Mouse (Mus musculus): ENCODE data around the gene Atp8a1. TPM values are rescaled to one million over a fixed set of nuclear protein-coding genes. Genes with fewer than 3 reads are reported as not detected.

Gene Atp8a1
- polyA plus RNA-seq, 1 experiment: 20.6 TPM

DNA sequence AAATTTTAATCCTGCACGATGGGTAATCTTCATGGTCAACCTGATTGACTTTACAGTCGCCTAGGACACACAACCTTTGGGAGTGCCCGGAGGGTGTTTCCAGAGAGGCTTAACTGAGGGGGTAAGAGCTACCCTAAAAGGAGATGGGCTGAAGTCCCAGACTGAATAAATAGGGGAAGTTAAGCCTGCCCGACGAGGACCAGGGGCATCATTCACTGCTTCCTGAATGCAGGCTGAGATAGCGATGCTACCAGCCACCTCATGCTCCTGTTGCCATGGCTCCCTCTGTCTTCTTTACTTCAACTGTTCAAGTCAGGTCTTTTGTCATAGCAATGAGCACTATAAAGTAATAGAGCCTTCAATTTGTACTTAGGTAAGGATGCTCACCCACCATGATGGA, 177.1 kb downstream of the Atp8a1 start:
- H3K36me3 ChIP-seq (ENCODE audit: control insufficient read depth, insufficient read depth, low read length, poor library complexity, severe bottlenecking): no peaks in the 10 kb centered on the region
- no peaks in the 10 kb centered on the region for H3K4me1 ChIP-seq (ENCODE audit: control insufficient read depth, insufficient read depth, low read length)
- H3K9me3 ChIP-seq (replicated peaks; ENCODE audit: control insufficient read depth, insufficient read depth, low read length, poor library complexity, severe bottlenecking): peaks cover 2% of the 10 kb centered on the region; the same call in 1 of the 2 replicates
- H3K9ac ChIP-seq (ENCODE audit: low read depth, poor library complexity, severe bottlenecking): no peak overlapping the region
- no peak for TF ChIP-seq CTCF (IDR thresholded peaks at IDR 0.05; ENCODE audit: low read depth, low read length)
- H3K27me3 ChIP-seq (ENCODE audit: control insufficient read depth, insufficient read depth, low read length, poor library complexity, severe bottlenecking): no peaks in the 10 kb centered on the region
- no peak overlapping the region for H3K27ac ChIP-seq (ENCODE audit: insufficient read depth, low read length)
- H3K4me3 ChIP-seq (ENCODE audit: low read depth, low read length): no peak overlapping the region

DNA sequence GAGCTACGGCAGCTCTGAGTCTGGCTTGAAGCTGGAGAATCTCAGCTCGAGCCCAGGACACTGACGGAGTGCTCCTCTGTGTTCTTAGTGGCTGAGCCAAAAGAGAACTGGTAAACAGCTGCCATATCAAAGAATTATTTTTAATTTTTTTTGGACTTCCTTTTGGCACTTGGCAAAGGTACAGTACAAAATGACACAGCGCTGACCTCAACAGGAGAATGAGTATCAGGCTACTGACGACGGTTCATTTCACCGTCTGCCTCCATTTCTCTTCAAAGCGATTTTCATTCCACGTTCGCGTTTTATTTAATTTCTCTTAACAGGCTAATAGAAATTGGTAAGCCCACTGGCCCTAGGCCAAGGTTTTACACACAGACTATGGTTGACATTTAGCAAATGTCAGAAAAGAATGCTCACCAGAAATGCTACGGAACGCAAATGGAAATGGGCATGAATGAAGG, 177.8 kb downstream of the Atp8a1 start:
- Histone ChIP-seq H3K9ac (ENCODE audit: low read depth, poor library complexity, severe bottlenecking) (no peak overlapping the region), H3K27me3 (ENCODE audit: control insufficient read depth, insufficient read depth, low read length, poor library complexity, severe bottlenecking) (no peaks in the 10 kb centered on the region), H3K9me3 (replicated peaks; ENCODE audit: control insufficient read depth, insufficient read depth, low read length, poor library complexity, severe bottlenecking) (no peaks in the 10 kb centered on the region), H3K4me1 (ENCODE audit: control insufficient read depth, insufficient read depth, low read length) (no peaks in the 10 kb centered on the region), H3K27ac (ENCODE audit: insufficient read depth, low read length) (no peak overlapping the region), H3K36me3 (ENCODE audit: control insufficient read depth, insufficient read depth, low read length, poor library complexity, severe bottlenecking) (no peaks in the 10 kb centered on the region), H3K4me3 (ENCODE audit: low read depth, low read length) (no peak overlapping the region)
- TF ChIP-seq EP300 (IDR thresholded peaks at IDR 0.05; ENCODE audit: insufficient read depth, low read depth, low read length) (no peak), POLR2A (IDR thresholded peaks at IDR 0.05; ENCODE audit: insufficient read depth, low read length) (no peak), CTCF (IDR thresholded peaks at IDR 0.05; ENCODE audit: low read depth, low read length) (no peak)

DNA sequence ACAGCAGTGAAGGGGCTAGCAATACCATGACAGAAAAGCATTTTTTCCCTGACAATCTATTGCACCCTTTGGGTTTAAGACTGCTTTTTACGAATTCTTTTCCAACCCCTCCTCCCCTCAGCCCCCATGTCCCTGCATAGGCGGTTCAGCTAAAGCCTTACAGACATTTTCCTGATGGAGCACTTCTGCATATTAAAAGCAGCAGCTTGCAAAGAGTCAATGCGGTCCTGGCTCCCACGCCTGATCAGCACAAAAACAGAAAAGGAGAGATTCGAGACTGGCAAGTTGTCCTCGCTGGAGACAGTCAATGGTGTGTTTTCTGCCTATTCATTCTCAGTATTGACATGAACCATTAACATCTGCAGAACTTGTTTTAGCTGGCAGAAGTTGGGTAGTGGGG, 184.5 kb downstream of the Atp8a1 start:
- Histone ChIP-seq H3K36me3 (ENCODE audit: control insufficient read depth, insufficient read depth, low read length, poor library complexity, severe bottlenecking) (no peaks in the 10 kb centered on the region), H3K4me1 (ENCODE audit: control insufficient read depth, insufficient read depth, low read length) (no peaks in the 10 kb centered on the region), H3K9ac (ENCODE audit: low read depth, poor library complexity, severe bottlenecking) (no peak overlapping the region), H3K27ac (ENCODE audit: insufficient read depth, low read length) (no peak overlapping the region), H3K27me3 (ENCODE audit: control insufficient read depth, insufficient read depth, low read length, poor library complexity, severe bottlenecking) (no peaks in the 10 kb centered on the region), H3K9me3 (replicated peaks; ENCODE audit: control insufficient read depth, insufficient read depth, low read length, poor library complexity, severe bottlenecking) (no peaks in the 10 kb centered on the region), H3K4me3 (ENCODE audit: low read depth, low read length) (no peak overlapping the region)
- TF ChIP-seq POLR2A (IDR thresholded peaks at IDR 0.05; ENCODE audit: insufficient read depth, low read length): no peak
- no peak for TF ChIP-seq CTCF (IDR thresholded peaks at IDR 0.05; ENCODE audit: low read depth, low read length)
- TF ChIP-seq EP300 (IDR thresholded peaks at IDR 0.05; ENCODE audit: insufficient read depth, low read depth, low read length): no peak

DNA sequence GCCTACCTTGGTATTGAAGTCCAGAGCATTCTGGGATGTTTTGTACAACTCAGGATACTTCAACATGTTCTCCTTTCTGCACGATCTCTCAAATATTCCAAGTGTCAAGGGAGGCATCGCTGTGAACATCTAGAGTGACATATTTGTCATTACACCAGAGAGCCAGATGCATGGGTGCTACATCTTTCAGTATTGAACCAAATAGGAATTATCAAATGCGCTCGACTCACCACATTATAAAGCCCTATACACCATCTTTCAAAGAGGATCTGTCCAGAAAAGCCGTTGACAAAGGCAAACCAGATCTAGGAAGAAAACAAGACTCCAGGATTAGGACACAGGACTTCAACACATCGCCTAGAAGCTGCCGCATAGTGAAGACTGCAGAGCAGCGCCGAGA, 187.4 kb downstream of the Atp8a1 start:
- Histone ChIP-seq H3K27ac (ENCODE audit: insufficient read depth, low read length) (no peak overlapping the region), H3K4me1 (ENCODE audit: control insufficient read depth, insufficient read depth, low read length) (no peaks in the 10 kb centered on the region), H3K9me3 (replicated peaks; ENCODE audit: control insufficient read depth, insufficient read depth, low read length, poor library complexity, severe bottlenecking) (no peaks in the 10 kb centered on the region), H3K4me3 (ENCODE audit: low read depth, low read length) (no peak overlapping the region), H3K27me3 (ENCODE audit: control insufficient read depth, insufficient read depth, low read length, poor library complexity, severe bottlenecking) (no peaks in the 10 kb centered on the region), H3K9ac (ENCODE audit: low read depth, poor library complexity, severe bottlenecking) (no peak overlapping the region), H3K36me3 (ENCODE audit: control insufficient read depth, insufficient read depth, low read length, poor library complexity, severe bottlenecking) (no peaks in the 10 kb centered on the region)
- TF ChIP-seq CTCF (IDR thresholded peaks at IDR 0.05; ENCODE audit: low read depth, low read length) (no peak), EP300 (IDR thresholded peaks at IDR 0.05; ENCODE audit: insufficient read depth, low read depth, low read length) (no peak), POLR2A (IDR thresholded peaks at IDR 0.05; ENCODE audit: insufficient read depth, low read length) (no peak)

DNA sequence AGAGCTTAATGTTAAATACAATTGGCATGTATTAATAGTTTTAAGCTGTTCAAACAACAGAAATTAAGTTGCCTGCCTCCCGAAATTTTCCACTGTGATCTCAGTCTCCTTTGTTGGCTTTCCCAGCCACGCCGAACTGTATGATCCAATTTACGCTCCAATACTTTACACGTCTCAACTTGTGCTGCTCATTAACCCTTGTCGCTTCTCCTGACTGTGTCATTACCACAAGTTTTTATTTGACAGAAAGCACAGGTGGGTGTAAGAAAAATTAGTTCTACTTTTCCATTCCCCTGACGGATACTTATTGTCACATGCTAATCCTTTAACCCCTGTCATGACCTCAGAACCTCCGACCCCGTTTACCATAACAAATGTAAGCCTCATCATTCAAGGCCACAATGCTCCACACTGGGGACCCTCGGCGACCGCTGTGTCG, 190.4 kb downstream of the Atp8a1 start:
- no peaks in the 10 kb centered on the region for H3K4me1 ChIP-seq (ENCODE audit: control insufficient read depth, insufficient read depth, low read length)
- no peak for TF ChIP-seq CTCF (IDR thresholded peaks at IDR 0.05; ENCODE audit: low read depth, low read length)
- TF ChIP-seq POLR2A (IDR thresholded peaks at IDR 0.05; ENCODE audit: insufficient read depth, low read length): no peak
- no peak for TF ChIP-seq EP300 (IDR thresholded peaks at IDR 0.05; ENCODE audit: insufficient read depth, low read depth, low read length)
- H3K27ac ChIP-seq (ENCODE audit: insufficient read depth, low read length): no peak overlapping the region
- no peaks in the 10 kb centered on the region for H3K27me3 ChIP-seq (ENCODE audit: control insufficient read depth, insufficient read depth, low read length, poor library complexity, severe bottlenecking)
- no peak overlapping the region for H3K4me3 ChIP-seq (ENCODE audit: low read depth, low read length)
- no peak overlapping the region for H3K9ac ChIP-seq (ENCODE audit: low read depth, poor library complexity, severe bottlenecking)
- no peaks in the 10 kb centered on the region for H3K9me3 ChIP-seq (replicated peaks; ENCODE audit: control insufficient read depth, insufficient read depth, low read length, poor library complexity, severe bottlenecking)
- no peaks in the 10 kb centered on the region for H3K36me3 ChIP-seq (ENCODE audit: control insufficient read depth, insufficient read depth, low read length, poor library complexity, severe bottlenecking)

DNA sequence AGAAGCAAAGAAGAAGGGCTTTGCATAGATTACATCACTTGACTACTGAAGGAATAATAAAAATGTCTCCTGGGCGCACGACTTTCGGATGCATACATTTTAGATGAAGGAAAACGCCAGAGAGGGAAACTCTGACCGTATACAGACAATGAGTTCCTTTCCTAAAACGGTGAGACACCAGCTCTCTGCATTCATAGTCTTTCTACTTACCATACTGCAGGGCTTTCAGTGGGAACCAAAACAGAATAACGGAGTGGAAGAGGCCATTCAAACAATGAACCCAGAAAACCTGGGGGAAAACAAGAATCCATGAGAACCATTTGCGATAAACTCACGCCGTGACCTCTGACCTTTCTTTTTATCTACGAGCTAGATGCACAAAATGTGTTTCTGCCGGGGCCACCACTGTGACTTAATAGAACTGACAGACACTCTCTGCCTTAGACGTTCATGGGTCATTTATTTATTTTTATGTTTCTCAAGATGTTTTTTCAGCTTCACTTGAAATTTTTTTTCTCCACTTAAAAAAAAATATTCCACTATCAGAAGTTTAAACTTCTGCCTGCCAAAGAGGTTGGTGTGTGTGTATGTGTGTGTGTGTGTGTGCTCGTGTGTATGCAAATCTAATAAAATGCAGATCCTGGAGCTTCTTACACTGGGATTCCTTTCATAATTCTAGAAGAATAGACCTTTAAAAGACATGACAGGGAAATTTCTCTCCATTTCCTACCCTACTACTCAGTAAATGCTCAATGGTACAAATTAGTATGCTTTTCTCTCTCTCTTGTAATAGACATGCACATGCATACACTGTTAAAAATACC, 191.3 kb downstream of the Atp8a1 start:
- no peak overlapping the region for H3K27ac ChIP-seq (ENCODE audit: insufficient read depth, low read length)

More for the DNA sequence above, 191.3 kb downstream of the Atp8a1 start:
- Histone ChIP-seq H3K9ac (ENCODE audit: low read depth, poor library complexity, severe bottlenecking) (no peak overlapping the region), H3K36me3 (ENCODE audit: control insufficient read depth, insufficient read depth, low read length, poor library complexity, severe bottlenecking) (no peaks in the 10 kb centered on the region), H3K4me3 (ENCODE audit: low read depth, low read length) (no peak overlapping the region), H3K9me3 (replicated peaks; ENCODE audit: control insufficient read depth, insufficient read depth, low read length, poor library complexity, severe bottlenecking) (no peaks in the 10 kb centered on the region), H3K27me3 (ENCODE audit: control insufficient read depth, insufficient read depth, low read length, poor library complexity, severe bottlenecking) (no peaks in the 10 kb centered on the region), H3K4me1 (ENCODE audit: control insufficient read depth, insufficient read depth, low read length) (no peaks in the 10 kb centered on the region)
- no peak for TF ChIP-seq POLR2A (IDR thresholded peaks at IDR 0.05; ENCODE audit: insufficient read depth, low read length)
- TF ChIP-seq EP300 (IDR thresholded peaks at IDR 0.05; ENCODE audit: insufficient read depth, low read depth, low read length): no peak
- TF ChIP-seq CTCF (IDR thresholded peaks at IDR 0.05; ENCODE audit: low read depth, low read length): no peak
